Mouse (Mus musculus) T-helper 17 cell (primary cell): ENCODE data around the gene Hnrnpl.

Source experiments
- in situ Hi-C, 2 experiments: fragments of 300-600 bp; cut with MboI, MseI; formaldehyde crosslinking; loops; 1 replicate in 1 of 2; 2 replicates in 1 of 2; pipeline ENCODE4 v1.15.1; 2025; ENCODE audit warnings: high pct_unique_total_duplicates in 2 of 2

The Hnrnpl gene

GRCm38 (mm10) chr7:28790066-28790806, 18.1 kb upstream of the Hnrnpl start:
- in situ Hi-C loops = no loop called here

GRCm38 (mm10) chr7:28791706-28792105, 16.6 kb upstream of the Hnrnpl start:
- in situ Hi-C loops = no loop called here

GRCm38 (mm10) chr7:28792391-28793185, 15.8 kb upstream of the Hnrnpl start:
- in situ Hi-C loops = no loop called here

- in situ Hi-C loops = no loop called here
Observed at GRCm38 (mm10) chr7:28793834-28794233, 14.5 kb upstream of the Hnrnpl start.

- in situ Hi-C loops = no loop called here
Observed at GRCm38 (mm10) chr7:28794496-28794895, 13.8 kb upstream of the Hnrnpl start.

GRCm38 (mm10) chr7:28795832-28796231, 12.5 kb upstream of the Hnrnpl start:
- in situ Hi-C loops = loop anchor here (5.0 kb wide), 1 partner anchor 71 kb away; no protein-coding TSS in a partner anchor

GRCm38 (mm10) chr7:28796562-28796975, 11.8 kb upstream of the Hnrnpl start:
- in situ Hi-C loops = loop anchor here (5.0 kb wide), 1 partner anchor 71 kb away; no protein-coding TSS in a partner anchor

GRCm38 (mm10) chr7:28799994-28800393, 8.3 kb upstream of the Hnrnpl start:
- in situ Hi-C loops = loop anchor here (5.0 to 25.0 kb wide), 2 partner anchors 67 to 1612 kb away; partner anchors contain the start of genes Hcst (in 1 of the 2), Nfkbid (in 1 of the 2) and Tyrobp (in 1 of the 2)

GRCm38 (mm10) chr7:28801451-28801850, 6.9 kb upstream of the Hnrnpl start:
- in situ Hi-C loops = loop anchor here in 1 of 2 experiments (25.0 kb wide), 1 partner anchor 1611 kb away; the partner anchor contains the start of genes Hcst, Nfkbid and Tyrobp

- in situ Hi-C loops = loop anchor here in 1 of 2 experiments (25.0 kb wide), 1 partner anchor 1610 kb away; the partner anchor contains the start of genes Hcst, Nfkbid and Tyrobp
Observed at GRCm38 (mm10) chr7:28801901-28802670, 6.3 kb upstream of the Hnrnpl start.

GRCm38 (mm10) chr7:28802846-28803588, 5.3 kb upstream of the Hnrnpl start:
- in situ Hi-C loops = loop anchor here in 1 of 2 experiments (25.0 kb wide), 1 partner anchor 1609 kb away; the partner anchor contains the start of genes Hcst, Nfkbid and Tyrobp

GRCm38 (mm10) chr7:28803756-28804155, 4.6 kb upstream of the Hnrnpl start:
- in situ Hi-C loops = loop anchor here in 1 of 2 experiments (25.0 kb wide), 1 partner anchor 1609 kb away; the partner anchor contains the start of genes Hcst, Nfkbid and Tyrobp

- in situ Hi-C loops = loop anchor here in 1 of 2 experiments (25.0 kb wide), 1 partner anchor 1605 kb away; the partner anchor contains the start of genes Hcst, Nfkbid and Tyrobp
Observed at GRCm38 (mm10) chr7:28806869-28807268, 1.5 kb upstream of the Hnrnpl start.

- in situ Hi-C loops = loop anchor here in 1 of 2 experiments (25.0 kb wide), 1 partner anchor 1605 kb away; the partner anchor contains the start of genes Hcst, Nfkbid and Tyrobp
Observed at GRCm38 (mm10) chr7:28807641-28808220, 610 bp upstream of the Hnrnpl start.

GRCm38 (mm10) chr7:28808957-28809393, 634 bp downstream of the Hnrnpl start:
- in situ Hi-C loops = loop anchor here in 1 of 2 experiments (25.0 kb wide), 1 partner anchor 1603 kb away; the partner anchor contains the start of genes Hcst, Nfkbid and Tyrobp

- in situ Hi-C loops = loop anchor here in 1 of 2 experiments (25.0 kb wide), 1 partner anchor 1603 kb away; the partner anchor contains the start of genes Hcst, Nfkbid and Tyrobp
Observed at GRCm38 (mm10) chr7:28809401-28810089, 1.2 kb downstream of the Hnrnpl start.

- in situ Hi-C loops = loop anchor here in 1 of 2 experiments (25.0 kb wide), 1 partner anchor 1602 kb away; the partner anchor contains the start of genes Hcst, Nfkbid and Tyrobp
Observed at GRCm38 (mm10) chr7:28810107-28811066, 2.0 kb downstream of the Hnrnpl start.
